Mouse (Mus musculus) embryonic fibroblast, embryonic 13.5 days (primary cell): ENCODE data around the gene Olfr16. TPM values are rescaled to one million over a fixed set of nuclear protein-coding genes. Genes with fewer than 3 reads are reported as not detected.

Experiments used
- H3K27ac ChIP-seq: 2 replicates; pipeline ENCODE4 v1.5.1; 2012; ENCODE audit warnings: low read length, control low read depth, inconsistent platforms; ENCODE audit not compliant: insufficient read depth
- H3K4me1 ChIP-seq: 2 replicates; pipeline ENCODE4 v1.6.1; 2011; ENCODE audit warnings: low read length; ENCODE audit not compliant: control insufficient read depth, insufficient read depth
- H3K4me3 ChIP-seq: 2 replicates; pipeline ENCODE4 v1.5.1; 2011; ENCODE audit warnings: mild to moderate bottlenecking, control low read depth, low read length; ENCODE audit not compliant: insufficient read depth
- CTCF ChIP-seq: IDR thresholded peaks from 2 replicates; pipeline ENCODE4 v1.5.1; 2011; ENCODE audit warnings: mild to moderate bottlenecking, control low read depth, low read length, moderate library complexity, borderline replicate concordance; ENCODE audit not compliant: insufficient read depth
- POLR2A ChIP-seq: IDR thresholded peaks from 2 replicates; pipeline ENCODE4 v1.6.1; 2011; ENCODE audit warnings: low read depth, mild to moderate bottlenecking, control low read depth, low read length, moderate library complexity
- polyA plus RNA-seq: library from polyadenylated mRNA; stranded (reverse); fragments of >200 nt; gene quantifications from 2 replicates; pipeline ENCODE4 v1.2.4, GENCODE M21; 2011; ENCODE audit warnings: low read depth; ENCODE audit not compliant: missing spikeins, insufficient read length

Gene Olfr16
- polyA plus RNA-seq, result not detected in 2 replicates

DNA sequence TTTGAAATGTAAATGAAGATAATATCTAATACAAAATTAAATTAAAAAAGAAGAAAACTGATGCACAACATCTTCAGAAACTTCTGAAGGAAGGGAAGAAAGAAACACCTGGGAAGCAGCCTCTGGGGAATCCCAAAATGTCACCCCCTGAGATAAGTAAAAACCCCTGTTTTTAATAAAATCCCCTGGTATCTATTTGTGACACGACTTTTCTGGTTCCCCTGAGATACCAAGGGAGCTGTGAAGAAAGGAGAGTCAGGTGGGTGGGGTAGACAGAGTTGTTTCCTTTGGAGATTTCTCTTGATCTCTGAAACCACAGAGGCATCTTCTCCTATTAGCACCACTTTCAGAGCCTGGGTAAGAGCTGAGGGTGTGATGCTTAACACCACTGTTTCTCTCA lies at the start of gene Olfr16:
Olfr16 (plus strand) TSS at position 250 of the 400 bp plus-strand sequence.
- TF ChIP-seq CTCF (no peak), POLR2A (no peak)
- no peaks in the 10 kb centered on the region for H3K4me1 ChIP-seq
- no peak within 1 kb of the TSS for H3K27ac ChIP-seq
- no peak within 1 kb of the TSS for H3K4me3 ChIP-seq

DNA sequence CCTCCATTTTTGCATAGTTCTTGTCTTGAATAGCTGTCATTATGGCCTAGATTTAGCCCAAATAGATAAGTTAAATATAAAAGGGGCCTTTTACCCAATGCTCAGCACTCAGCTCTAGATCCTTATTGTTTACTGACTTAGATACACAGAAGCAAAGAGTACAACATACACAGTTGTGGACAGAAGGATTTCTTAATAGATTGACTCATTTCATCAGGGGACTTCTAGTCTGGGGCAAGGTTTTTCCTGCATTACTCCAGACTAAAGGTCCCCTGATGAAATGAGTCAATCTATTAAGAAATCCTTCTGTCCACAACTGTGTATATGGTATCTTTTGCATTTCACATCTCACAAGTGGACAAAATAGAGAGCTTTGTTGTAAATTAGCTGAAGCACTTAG lies 46.9 kb upstream of the Olfr16 start:
- H3K4me3 ChIP-seq, result no peak overlapping the region
- TF ChIP-seq CTCF, result no peak
- TF ChIP-seq POLR2A, result no peak
- no peaks in the 10 kb centered on the region for H3K4me1 ChIP-seq
- no peak overlapping the region for H3K27ac ChIP-seq

DNA sequence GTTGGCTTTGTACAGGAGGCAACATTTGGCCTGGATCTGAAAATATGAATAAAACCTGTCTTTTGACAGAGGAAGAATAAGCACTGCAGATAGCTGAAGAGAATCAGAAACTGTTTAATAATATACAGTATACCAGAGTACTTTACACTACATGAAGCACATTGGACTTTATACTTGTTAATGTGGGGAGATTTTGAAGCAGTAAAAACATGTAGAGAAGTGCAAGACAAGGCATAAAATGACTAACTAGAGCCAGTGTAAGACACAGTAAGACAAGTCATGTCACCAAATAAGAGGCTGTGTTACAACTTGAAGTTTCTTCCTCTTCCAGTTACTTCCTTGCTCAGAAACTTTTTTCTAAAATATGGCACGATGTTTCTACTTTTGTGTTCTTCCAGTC lies 33.1 kb upstream of the Olfr16 start:
- Histone ChIP-seq H3K27ac (no peak overlapping the region), H3K4me3 (no peak overlapping the region), H3K4me1 (no peaks in the 10 kb centered on the region)
- TF ChIP-seq CTCF, result no peak

DNA sequence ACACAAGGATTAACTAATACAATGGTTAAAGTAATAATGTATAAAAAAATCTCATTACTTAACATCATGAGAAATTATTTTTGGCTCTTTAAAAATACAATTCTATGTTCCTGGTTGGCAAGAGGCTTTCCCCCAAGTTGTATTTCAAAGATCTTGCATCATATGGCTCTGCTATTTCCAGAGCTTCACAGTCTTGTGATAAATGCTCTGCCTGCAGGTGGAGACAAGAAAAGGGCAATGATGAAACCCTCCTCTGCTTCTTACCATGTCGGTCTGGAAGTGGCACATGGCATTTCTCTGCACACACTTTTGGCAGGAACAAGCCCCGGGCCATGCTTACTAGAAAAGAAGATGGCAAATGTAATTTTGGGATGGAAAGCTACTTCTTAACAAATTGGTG lies 31.8 kb upstream of the Olfr16 start:
- TF ChIP-seq CTCF (no peak), POLR2A (no peak)
- Histone ChIP-seq H3K27ac (no peak overlapping the region), H3K4me3 (no peak overlapping the region), H3K4me1 (no peaks in the 10 kb centered on the region)

DNA sequence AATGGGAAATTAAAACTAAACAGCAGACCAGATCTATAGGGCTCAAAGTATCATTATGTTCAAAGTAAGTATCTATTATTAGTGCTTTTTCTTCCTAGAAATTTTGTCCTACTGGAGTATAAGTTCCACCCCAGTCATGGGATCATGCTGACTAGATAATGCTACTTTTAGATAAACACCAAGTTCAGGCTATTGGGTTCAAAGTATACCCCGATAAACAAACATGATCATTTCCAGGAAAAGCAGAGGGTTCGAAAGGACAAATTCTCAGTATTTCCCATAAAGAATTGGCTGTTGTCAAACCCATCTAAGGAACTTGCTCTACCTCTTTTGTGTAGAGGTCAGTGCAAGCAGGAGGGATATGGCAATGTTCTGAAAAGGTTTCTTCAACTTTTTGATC lies 18.0 kb upstream of the Olfr16 start:
- no peaks in the 10 kb centered on the region for H3K4me1 ChIP-seq
- TF ChIP-seq CTCF (no peak), POLR2A (no peak)
- no peak overlapping the region for H3K4me3 ChIP-seq
- H3K27ac ChIP-seq, result no peak overlapping the region

DNA sequence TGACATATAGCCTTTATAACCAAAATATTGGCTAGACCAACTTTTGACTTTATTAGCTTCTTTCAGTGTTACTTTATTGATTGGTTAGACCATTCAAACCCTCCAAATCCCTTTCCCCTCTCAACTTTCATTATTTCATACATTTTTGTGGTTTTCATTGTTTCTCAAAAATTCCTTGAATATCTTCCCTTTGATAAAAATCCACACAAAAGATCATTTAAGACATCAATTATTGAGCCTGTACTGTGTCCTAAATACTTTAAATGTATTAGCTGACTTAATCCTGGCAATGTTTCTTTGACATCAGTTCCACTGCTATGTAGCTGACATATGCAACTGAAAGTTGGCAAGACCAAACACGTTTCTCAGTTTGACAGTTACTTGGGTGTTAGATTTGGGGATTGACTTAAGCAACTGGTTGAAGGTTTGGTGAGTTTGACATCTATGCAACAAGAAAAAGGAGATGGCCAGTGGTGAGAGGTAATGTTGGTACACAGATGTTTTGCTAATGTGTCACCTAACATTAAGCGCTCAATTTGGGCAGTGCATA lies 1.0 kb downstream of the Olfr16 start:
- Histone ChIP-seq H3K4me3 (no peak overlapping the region), H3K4me1 (no peaks in the 10 kb centered on the region), H3K27ac (no peak overlapping the region)
- TF ChIP-seq POLR2A (no peak), CTCF (no peak)

DNA sequence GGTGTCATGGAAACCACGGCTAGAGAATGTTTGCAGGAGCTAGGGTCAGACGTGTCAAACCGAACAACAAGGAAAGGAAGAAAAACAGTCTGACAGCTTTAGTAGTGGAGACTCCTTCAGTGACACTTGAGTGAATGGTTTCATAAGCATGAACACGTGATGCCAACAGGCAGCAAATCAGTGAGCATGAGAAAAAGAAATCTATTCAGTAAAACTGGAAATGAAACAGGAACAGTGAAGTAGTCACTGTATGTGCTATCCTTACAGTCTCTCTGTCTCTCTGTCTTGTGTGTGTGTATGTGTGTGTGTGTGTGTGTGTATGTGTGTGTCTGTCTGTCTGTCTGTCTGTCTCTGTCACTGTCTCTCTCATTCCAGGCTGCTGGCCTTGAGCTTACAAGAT lies 5.2 kb downstream of the Olfr16 start:
- no peak for TF ChIP-seq POLR2A
- no peak for TF ChIP-seq CTCF
- Histone ChIP-seq H3K27ac (no peak overlapping the region), H3K4me1 (no peaks in the 10 kb centered on the region; the same call in 1 of the 2 replicates), H3K4me3 (no peak overlapping the region)

DNA sequence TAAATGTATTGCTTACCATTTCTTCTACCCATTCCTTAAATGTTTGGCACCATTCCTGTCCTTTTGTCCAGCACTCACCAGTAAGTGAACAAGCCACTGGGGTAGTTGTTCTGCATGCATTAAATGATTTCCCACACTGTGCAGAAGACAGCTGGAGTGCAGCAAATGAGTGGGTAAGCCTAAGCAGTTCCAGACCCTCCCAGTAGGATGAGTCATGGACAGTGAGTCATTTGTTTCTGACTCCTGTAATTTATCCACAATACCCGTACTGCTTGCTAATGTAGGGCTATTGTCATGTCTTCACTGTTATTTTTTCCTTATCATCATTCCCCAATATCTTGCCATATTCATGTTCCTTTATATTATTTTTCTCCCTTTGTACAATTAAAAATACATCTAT lies 10.2 kb downstream of the Olfr16 start:
- H3K27ac ChIP-seq, result no peak overlapping the region
- H3K4me1 ChIP-seq, result no peaks in the 10 kb centered on the region; the same call in 1 of the 2 replicates
- H3K4me3 ChIP-seq, result no peak overlapping the region
- TF ChIP-seq POLR2A, result no peak

DNA sequence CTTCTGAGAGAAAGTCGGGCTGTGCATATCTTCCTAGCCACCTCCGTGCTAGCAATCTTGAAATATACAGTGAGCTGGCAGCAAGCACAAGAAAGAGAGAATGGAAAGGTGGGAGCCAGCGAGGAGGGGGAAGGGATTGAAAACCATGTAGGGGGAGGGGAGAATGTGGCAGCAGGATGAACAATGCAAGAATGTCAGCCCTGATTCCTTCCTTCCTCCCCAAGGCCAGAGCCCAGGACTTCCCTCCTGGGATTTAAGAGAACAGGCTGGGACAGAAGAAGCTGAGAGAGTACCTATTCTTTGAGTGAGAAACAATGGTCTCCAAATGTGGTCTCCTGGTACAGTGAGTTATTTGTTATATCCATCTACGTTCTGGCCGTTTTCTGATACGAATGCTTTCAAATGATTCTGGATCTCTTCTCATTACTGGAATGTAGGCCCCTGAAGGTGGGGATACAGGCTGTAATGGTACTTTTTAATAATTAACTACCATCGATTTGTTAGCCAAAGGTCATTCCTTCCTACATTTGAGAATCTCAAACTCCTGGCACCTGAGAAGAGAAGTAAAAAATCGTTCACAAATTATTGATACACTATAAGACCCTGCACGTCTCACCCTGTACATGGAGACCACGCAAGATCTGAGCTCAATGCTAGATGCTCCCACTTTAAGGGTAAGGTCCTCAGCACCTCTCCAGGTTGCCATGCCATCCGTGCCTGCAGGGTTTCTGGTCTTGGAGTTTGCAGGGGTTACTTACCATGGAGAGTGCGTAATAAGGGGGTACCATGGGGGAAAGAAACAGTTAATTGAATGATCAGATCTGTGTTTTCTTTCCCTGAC lies 39.8 kb downstream of the Olfr16 start:
- Histone ChIP-seq H3K4me1 (no peaks in the 10 kb centered on the region), H3K4me3 (no peak overlapping the region), H3K27ac (no peak overlapping the region)
- TF ChIP-seq POLR2A, result no peak
- TF ChIP-seq CTCF, result no peak

DNA sequence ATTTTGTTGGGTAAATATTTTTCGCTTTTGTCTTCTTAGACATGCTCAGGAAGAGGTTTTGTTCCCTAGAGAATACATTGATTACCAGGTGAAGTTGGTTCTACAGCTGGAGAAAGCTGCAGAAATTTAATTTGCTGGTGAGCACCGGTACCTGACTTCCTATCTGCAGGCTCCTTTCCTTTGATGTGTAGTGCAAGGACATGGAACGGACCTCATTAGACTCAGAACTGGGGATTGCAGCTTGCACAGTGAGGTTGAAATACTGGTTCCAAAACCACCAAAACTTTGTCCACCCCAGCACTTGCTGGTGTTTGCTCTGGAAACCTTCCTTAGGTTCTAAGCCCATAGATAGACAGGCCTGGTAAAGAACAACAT lies 40.4 kb downstream of the Olfr16 start:
- TF ChIP-seq CTCF (no peak), POLR2A (no peak)
- no peaks in the 10 kb centered on the region for H3K4me1 ChIP-seq
- no peak overlapping the region for H3K27ac ChIP-seq
- no peak overlapping the region for H3K4me3 ChIP-seq

Other genes with a start within 250 kb of the Olfr16 start
- not detected in 2 replicates for gene Apcs, start 55.4 kb upstream of the Olfr16 start, polyA plus RNA-seq
- gene Olfr1408, start 187.0 kb downstream of the Olfr16 start, polyA plus RNA-seq, result not detected in 2 replicates
- not detected in 2 replicates for gene Olfr1406, start 240.2 kb downstream of the Olfr16 start, polyA plus RNA-seq
- not detected in 2 replicates for gene Olfr218, start 247.4 kb downstream of the Olfr16 start, polyA plus RNA-seq